Mouse (Mus musculus) heart, adult 8-10 months (tissue): ENCODE data around the gene Kmt5a. TPM values are rescaled to one million over a fixed set of nuclear protein-coding genes. Genes with fewer than 3 reads are reported as not detected.

ENCODE experiments used
- microRNA-seq: library from miRNA; unstranded; fragments of <30 nt; microRNA quantifications from one replicate; pipeline ENCODE4 v1.2.0, GENCODE M21; 2022
- total RNA-seq, 4 experiments: library from RNA; stranded (reverse); gene quantifications; 2 replicates each; pipeline ENCODE4 v1.2.4; 2022

Kmt5a gene
- total RNA-seq, 4 experiments from 2014 or later = 197 to 262 (median 216) TPM

Small RNA genes lying within 50 kb of the gene (microRNA-seq; reads per million reads assigned to microRNA genes)
- gene Gm27486 = not detected

Other genes with a start within 250 kb of the Kmt5a start
- gene Pitpnm2, start 190.2 kb upstream of the Kmt5a start, total RNA-seq = 10 to 100 TPM; 39.8 to 52.2 (median 44.5) TPM
- 1 to 10 TPM; 3.6 to 5.7 (median 5.0) TPM for gene Mphosph9, start 112.0 kb upstream of the Kmt5a start, total RNA-seq
- gene 2810006K23Rik, start 111.8 kb upstream of the Kmt5a start, total RNA-seq = 10 to 100 TPM; 13.8 to 15.3 (median 14.5) TPM
- 100 to 1,000 TPM; 138 to 152 (median 145) TPM for gene Cdk2ap1, start 76.8 kb upstream of the Kmt5a start, total RNA-seq
- 10 to 100 TPM; 63.2 to 73.4 (median 65.6) TPM for gene Sbno1, start 13.9 kb upstream of the Kmt5a start, total RNA-seq
- gene Rilpl2, start 38.4 kb downstream of the Kmt5a start, total RNA-seq = 1 to 10 TPM; 7.0 to 7.8 (median 7.4) TPM
- gene Snrnp35, start 43.2 kb downstream of the Kmt5a start, total RNA-seq = 10 to 100 TPM; 12.9 to 19.0 (median 14.6) TPM
- gene Rilpl1, start 91.5 kb downstream of the Kmt5a start, total RNA-seq = 100 to 1,000 TPM; 179 to 263 (median 215) TPM
- gene Tmed2, start 100.8 kb downstream of the Kmt5a start, total RNA-seq = 100 to 1,000 TPM; 164 to 190 (median 179) TPM
- 1 to 10 TPM; 4.2 to 6.6 (median 5.5) TPM for gene Ddx55, start 112.9 kb downstream of the Kmt5a start, total RNA-seq
- 10 to 100 TPM; 22.3 to 29.9 (median 28.5) TPM for gene Eif2b1, start 139.2 kb downstream of the Kmt5a start, total RNA-seq
- 10 to 100 TPM; 17.8 to 21.5 (median 20.1) TPM for gene Gtf2h3, start 139.2 kb downstream of the Kmt5a start, total RNA-seq
- 10 to 100 TPM; 50.0 to 64.5 (median 60.5) TPM for gene Atp6v0a2, start 188.6 kb downstream of the Kmt5a start, total RNA-seq